Mouse (Mus musculus): Measurements from ENCODE around the gene Rabep1. TPM values are rescaled to one million over a fixed set of nuclear protein-coding genes. Genes with fewer than 3 reads are reported as not detected.

Gene Rabep1
- polyA plus RNA-seq, 1 experiment from 2014 or later, result 37.5 TPM

DNA sequence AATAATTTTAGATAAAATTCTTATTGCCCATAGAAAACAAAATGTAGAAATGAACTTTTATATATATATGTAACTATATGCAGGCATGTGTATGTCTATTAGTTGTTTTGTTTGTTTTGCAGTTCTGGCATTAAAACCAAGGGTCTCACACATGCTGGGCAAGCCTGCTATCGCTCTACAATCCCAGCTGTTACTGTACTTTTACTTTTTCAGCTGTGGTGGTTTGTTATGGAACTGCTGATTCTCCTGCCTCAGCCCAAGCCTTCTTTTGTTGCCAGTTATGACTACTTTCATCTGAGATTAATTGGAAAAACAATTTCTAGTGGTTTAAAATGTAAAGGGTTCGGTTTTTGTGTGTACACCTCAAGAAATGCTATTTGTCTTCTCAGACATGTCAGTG lies 20.6 kb downstream of the Rabep1 start:
- Histone ChIP-seq H3K36me3 (ENCODE audit: insufficient read depth, low read length) (no peaks in the 10 kb centered on the region), H3K9me3 (replicated peaks; ENCODE audit: low read length) (no peaks in the 10 kb centered on the region), H3K4me3 (replicated peaks; ENCODE audit: low read depth, low read length) (no peak overlapping the region), H3K9ac (ENCODE audit: low read depth, low read length) (no peak overlapping the region), H3K4me2 (ENCODE audit: low read length) (no peak overlapping the region), H3K27ac (no peak overlapping the region), H3K4me1 (replicated peaks; ENCODE audit: insufficient read depth, low read length) (no peaks in the 10 kb centered on the region), H3K27me3 (ENCODE audit: insufficient read depth, low read length) (no peaks in the 10 kb centered on the region)
- WGBS, result 71% methylated on average over 2 of the region's 2 CpGs
- TF ChIP-seq CTCF (IDR thresholded peaks at IDR 0.05; ENCODE audit: low read depth), result no peak
- ATAC-seq (replicated peaks; ENCODE audit: low FRiP score, low read depth), result no peak
- DNase-seq (ENCODE audit: low spot score), result no peak

DNA sequence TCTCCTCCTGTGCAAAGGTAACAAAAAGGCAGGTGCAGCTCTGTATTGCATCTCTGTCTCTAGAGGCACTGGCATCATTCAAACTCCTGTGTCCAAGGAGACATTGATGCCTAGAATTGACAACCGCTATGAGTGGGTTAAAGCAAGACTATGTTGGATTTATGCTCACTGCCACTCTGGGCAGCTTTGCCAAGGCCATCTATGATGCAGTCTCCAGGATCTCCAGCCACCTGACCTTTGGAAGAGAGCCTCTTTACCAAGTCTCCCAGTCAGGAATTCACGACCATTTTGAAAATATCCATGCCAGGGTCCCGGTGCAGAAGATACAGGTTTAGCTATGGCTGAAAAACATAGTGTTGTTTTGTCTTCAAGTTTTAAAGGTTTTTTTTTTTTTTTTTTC lies 24.7 kb downstream of the Rabep1 start:
- Histone ChIP-seq H3K36me3 (ENCODE audit: insufficient read depth, low read length) (no peaks in the 10 kb centered on the region), H3K4me3 (replicated peaks; ENCODE audit: low read depth, low read length) (no peak overlapping the region), H3K27ac (no peak overlapping the region), H3K27me3 (ENCODE audit: insufficient read depth, low read length) (no peaks in the 10 kb centered on the region), H3K9me3 (replicated peaks; ENCODE audit: low read length) (no peaks in the 10 kb centered on the region), H3K9ac (ENCODE audit: low read depth, low read length) (no peak overlapping the region), H3K4me1 (replicated peaks; ENCODE audit: insufficient read depth, low read length) (peaks cover 5% of the 10 kb centered on the region; the same call in 1 of the 2 replicates), H3K4me2 (ENCODE audit: low read length) (no peak overlapping the region)
- no peak for ATAC-seq (replicated peaks; ENCODE audit: low FRiP score, low read depth)
- 82% methylated on average over 3 of the region's 3 CpGs for WGBS
- TF ChIP-seq CTCF (IDR thresholded peaks at IDR 0.05; ENCODE audit: low read depth), result no peak
- no peak for DNase-seq (ENCODE audit: low spot score)

- no peak for TF ChIP-seq CTCF (IDR thresholded peaks at IDR 0.05; ENCODE audit: low read depth)
- Histone ChIP-seq H3K36me3 (ENCODE audit: insufficient read depth, low read length) (no peaks in the 10 kb centered on the region), H3K4me2 (ENCODE audit: low read length) (no peak overlapping the region), H3K9me3 (replicated peaks; ENCODE audit: low read length) (no peaks in the 10 kb centered on the region), H3K27me3 (ENCODE audit: insufficient read depth, low read length) (no peaks in the 10 kb centered on the region), H3K9ac (ENCODE audit: low read depth, low read length) (no peak overlapping the region), H3K4me3 (replicated peaks; ENCODE audit: low read depth, low read length) (no peak overlapping the region), H3K27ac (no peak overlapping the region), H3K4me1 (replicated peaks; ENCODE audit: insufficient read depth, low read length) (peaks cover 5% of the 10 kb centered on the region; the same call in 1 of the 2 replicates)
- no peak for DNase-seq (ENCODE audit: low spot score)
- WGBS, result 96% methylated on average over 2 of the region's 2 CpGs
- ATAC-seq (replicated peaks; ENCODE audit: low FRiP score, low read depth), result no peak
Observed at GRCm38 (mm10) chr11:70869811-70870210, 25.2 kb downstream of the Rabep1 start.

DNA sequence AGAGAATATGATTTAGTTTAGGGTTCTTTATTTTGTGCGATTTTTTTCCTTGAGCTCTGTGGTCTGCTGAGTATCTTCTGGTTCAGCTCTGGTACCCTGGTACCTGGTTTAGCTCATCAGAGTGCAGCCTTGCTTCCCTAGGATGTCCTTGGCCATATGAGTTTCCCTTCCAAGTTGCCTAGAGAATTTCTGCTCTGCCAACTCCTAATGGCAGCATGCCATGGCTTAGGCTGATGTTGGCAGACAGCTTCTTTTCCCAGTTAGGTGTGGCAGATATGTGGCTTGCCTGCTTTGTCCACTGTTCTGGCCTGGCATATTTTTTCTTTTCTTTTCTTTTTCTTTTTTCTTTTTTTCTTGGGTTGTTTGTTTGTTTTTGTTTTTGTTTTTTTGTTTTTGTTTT lies 25.8 kb downstream of the Rabep1 start:
- 89% methylated on average over 1 of the region's 1 CpGs for whole genome bisulfite sequencing
- Histone ChIP-seq H3K4me1 (replicated peaks; ENCODE audit: insufficient read depth, low read length) (peaks cover 5% of the 10 kb centered on the region; the same call in 1 of the 2 replicates), H3K9ac (ENCODE audit: low read depth, low read length) (no peak overlapping the region), H3K4me3 (replicated peaks; ENCODE audit: low read depth, low read length) (no peak overlapping the region), H3K36me3 (ENCODE audit: insufficient read depth, low read length) (no peaks in the 10 kb centered on the region), H3K4me2 (ENCODE audit: low read length) (no peak overlapping the region), H3K9me3 (replicated peaks; ENCODE audit: low read length) (no peaks in the 10 kb centered on the region), H3K27ac (no peak overlapping the region), H3K27me3 (ENCODE audit: insufficient read depth, low read length) (no peaks in the 10 kb centered on the region)
- no peak for TF ChIP-seq CTCF (IDR thresholded peaks at IDR 0.05; ENCODE audit: low read depth)
- ATAC-seq (replicated peaks; ENCODE audit: low FRiP score, low read depth), result no peak
- DNase-seq (ENCODE audit: low spot score), result no peak

DNA sequence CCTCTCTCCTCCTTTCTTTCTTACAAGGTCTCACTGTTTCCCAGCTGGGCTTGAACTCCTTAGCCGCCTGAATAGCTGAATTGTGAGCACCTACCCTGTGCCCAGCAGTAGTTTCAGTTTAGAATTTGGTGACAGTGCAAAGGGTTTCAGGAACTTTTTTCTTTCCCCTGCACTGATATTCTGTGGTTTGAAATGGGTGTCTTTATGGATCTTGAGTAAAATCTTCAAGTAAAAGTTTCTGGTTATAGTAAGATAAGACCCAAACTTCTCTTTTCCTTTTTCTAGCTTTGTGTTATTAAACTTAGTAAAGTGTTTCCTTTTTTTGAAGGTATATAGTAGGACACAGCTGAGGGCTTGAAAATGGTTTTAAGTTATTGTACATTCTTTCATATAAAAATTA lies 26.5 kb downstream of the Rabep1 start:
- H3K36me3 ChIP-seq (ENCODE audit: insufficient read depth, low read length), result no peaks in the 10 kb centered on the region
- no peak overlapping the region for H3K4me2 ChIP-seq (ENCODE audit: low read length)
- DNase-seq (ENCODE audit: low spot score) (no peak), ATAC-seq (replicated peaks; ENCODE audit: low FRiP score, low read depth) (no peak)
- H3K9ac ChIP-seq (ENCODE audit: low read depth, low read length), result no peak overlapping the region
- H3K9me3 ChIP-seq (replicated peaks; ENCODE audit: low read length), result no peaks in the 10 kb centered on the region
- WGBS, result 83% methylated on average over 1 of the region's 1 CpGs
- no peaks in the 10 kb centered on the region for H3K27me3 ChIP-seq (ENCODE audit: insufficient read depth, low read length)
- TF ChIP-seq CTCF (IDR thresholded peaks at IDR 0.05; ENCODE audit: low read depth), result no peak
- no peak overlapping the region for H3K27ac ChIP-seq
- H3K4me1 ChIP-seq (replicated peaks; ENCODE audit: insufficient read depth, low read length), result peaks cover 5% of the 10 kb centered on the region; the same call in 1 of the 2 replicates
- no peak overlapping the region for H3K4me3 ChIP-seq (replicated peaks; ENCODE audit: low read depth, low read length)

DNA sequence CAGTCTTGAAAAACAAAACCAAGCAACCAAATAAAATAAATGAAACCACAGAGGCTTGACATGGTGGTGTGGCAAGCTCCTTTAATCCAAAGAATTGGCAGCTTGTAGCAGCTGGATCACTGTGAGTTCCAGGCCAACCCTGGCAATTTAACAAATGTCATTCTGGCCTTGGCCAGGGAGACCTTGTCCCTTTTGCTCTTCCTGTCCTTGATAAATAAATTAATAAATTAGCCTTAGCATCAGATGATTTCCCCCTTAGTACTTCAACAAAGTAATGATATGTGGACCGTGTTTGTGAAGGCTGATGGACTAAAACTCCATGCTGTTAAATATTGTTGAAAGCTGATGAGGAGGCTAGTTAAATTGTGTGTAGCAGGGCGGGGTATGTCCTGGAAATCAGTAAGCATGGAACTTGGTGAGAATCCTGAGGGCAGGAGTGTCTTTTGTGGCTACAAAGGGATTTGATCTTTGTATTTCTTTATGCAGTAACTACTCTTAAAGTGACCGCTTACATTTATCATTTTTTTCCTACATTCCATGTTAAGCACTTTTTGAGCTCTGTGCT lies 27.3 kb downstream of the Rabep1 start:
- TF ChIP-seq CTCF (IDR thresholded peaks at IDR 0.05; ENCODE audit: low read depth), result no peak
- DNase-seq (ENCODE audit: low spot score) (peak; percentile 14), ATAC-seq (replicated peaks; ENCODE audit: low FRiP score, low read depth) (no peak)
- Histone ChIP-seq H3K27me3 (ENCODE audit: insufficient read depth, low read length) (no peaks in the 10 kb centered on the region), H3K9me3 (replicated peaks; ENCODE audit: low read length) (no peaks in the 10 kb centered on the region), H3K27ac (no peak overlapping the region), H3K9ac (ENCODE audit: low read depth, low read length) (no peak overlapping the region), H3K4me1 (replicated peaks; ENCODE audit: insufficient read depth, low read length) (peaks cover 5% of the 10 kb centered on the region; the same call in 1 of the 2 replicates), H3K4me3 (replicated peaks; ENCODE audit: low read depth, low read length) (no peak overlapping the region), H3K36me3 (ENCODE audit: insufficient read depth, low read length) (no peaks in the 10 kb centered on the region), H3K4me2 (ENCODE audit: low read length) (no peak overlapping the region)
- WGBS, result 66% methylated on average over 3 of the region's 3 CpGs

Measured in kidney, postnatal 0 days (tissue).